Mouse (Mus musculus) hindbrain, embryonic 15.5 days (tissue): ENCODE results near the gene Ushbp1. TPM values are rescaled to one million over a fixed set of nuclear protein-coding genes. Genes with fewer than 3 reads are reported as not detected.
"Not testable (repeated sequence)": the region's sequence is repeated elsewhere in the genome, so short reads cannot be mapped to it uniquely, and the experiment has no call there.

Source experiments
- ATAC-seq: fragments of 200-750 bp; cut with Nextera tagmentation; 2 replicates; pipeline ENCODE4 v1.8.0; 2017; ENCODE audit warnings: low read depth, moderate number of reproducible peaks, moderate TSS enrichment; ENCODE audit not compliant: low FRiP score
- H3K27ac ChIP-seq: fragments of 300-500 bp; sonication (generic); replicated peaks from 2 replicates; pipeline ENCODE4 v1.5.1; 2015; ENCODE audit warnings: mild to moderate bottlenecking, inconsistent platforms
- H3K27me3 ChIP-seq: fragments of 300-500 bp; sonication (generic); 2 replicates; pipeline ENCODE4 v1.6.1; 2015; ENCODE audit warnings: control low read depth, inconsistent platforms
- H3K36me3 ChIP-seq: fragments of 300-500 bp; sonication (generic); 2 replicates; pipeline ENCODE4 v1.6.1; 2015; ENCODE audit warnings: control low read depth, inconsistent platforms
- H3K4me1 ChIP-seq: fragments of 300-500 bp; sonication (generic); replicated peaks from 2 replicates; pipeline ENCODE4 v1.6.1; 2015; ENCODE audit warnings: control low read depth, inconsistent platforms
- H3K4me2 ChIP-seq: fragments of 300-500 bp; sonication (generic); 2 replicates; pipeline ENCODE4 v1.6.1; 2015; ENCODE audit warnings: moderate library complexity, mild to moderate bottlenecking, inconsistent platforms
- H3K4me3 ChIP-seq: fragments of 300-500 bp; sonication (generic); 2 replicates; pipeline ENCODE4 v1.5.1; 2015; ENCODE audit warnings: mild to moderate bottlenecking, inconsistent platforms
- H3K9ac ChIP-seq: fragments of 300-500 bp; sonication (generic); 2 replicates; pipeline ENCODE4 v1.6.1; 2015; ENCODE audit warnings: inconsistent platforms
- H3K9me3 ChIP-seq: fragments of 300-500 bp; sonication (generic); 2 replicates; pipeline ENCODE4 v1.6.1; 2016; ENCODE audit warnings: control low read depth, inconsistent platforms
- WGBS: fragments of 180-500 bp; shearing (Covaris S2); methylation state at CpG from one replicate; pipeline ENCODE4 v1.1.7; 2015; 5-methylcytosine and 5-hydroxymethylcytosine counted together
- polyA plus RNA-seq: library from polyadenylated mRNA; unstranded; fragments of >200 nt; fragmentation: Nextera tagmentation; extraction: Ambion mirVana; gene quantifications from 2 replicates; pipeline ENCODE4 v1.2.1, GENCODE M21; 2015

Gene Ushbp1
- polyA plus RNA-seq = 7.6 and 7.7 TPM in 2 replicates

DNA sequence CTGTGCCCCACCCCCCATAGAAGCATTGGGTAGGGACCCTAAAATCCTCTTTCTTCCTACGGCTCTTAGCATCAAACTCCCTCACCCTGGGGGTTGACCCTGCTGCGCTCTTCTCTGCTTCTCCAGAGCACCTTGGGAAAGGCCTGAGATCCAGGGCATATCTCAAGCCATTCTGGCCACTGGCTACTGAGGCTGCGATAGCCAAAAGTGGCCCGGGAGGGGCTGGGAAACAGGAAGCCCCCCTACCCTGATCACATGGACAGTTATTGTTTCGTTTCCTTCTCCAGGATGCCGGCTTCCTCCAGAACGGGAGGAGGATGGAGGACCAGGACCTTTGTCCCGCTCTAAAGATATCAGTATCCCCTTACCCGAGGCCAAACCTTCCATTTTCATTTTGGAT, at the start of gene Ushbp1:
Ushbp1 (minus strand) TSS at position 174 of the 400 bp plus-strand sequence.
- no peaks in the 10 kb centered on the region for H3K9me3 ChIP-seq
- H3K36me3 ChIP-seq = peaks cover 5% of the 10 kb centered on the region; the same call in 1 of the 2 replicates
- WGBS = 81% methylated on average over 9 of the region's 9 CpGs
- no peak for ATAC-seq
- H3K9ac ChIP-seq = no peak within 1 kb of the TSS
- peak within 1 kb of the TSS; percentile 69 for H3K27ac ChIP-seq
- peak within 1 kb of the TSS; percentile 86 for H3K4me2 ChIP-seq
- no peaks in the 10 kb centered on the region for H3K27me3 ChIP-seq
- H3K4me3 ChIP-seq = peak within 1 kb of the TSS; percentile 57
- peaks cover 13% of the 10 kb centered on the region for H3K4me1 ChIP-seq

DNA sequence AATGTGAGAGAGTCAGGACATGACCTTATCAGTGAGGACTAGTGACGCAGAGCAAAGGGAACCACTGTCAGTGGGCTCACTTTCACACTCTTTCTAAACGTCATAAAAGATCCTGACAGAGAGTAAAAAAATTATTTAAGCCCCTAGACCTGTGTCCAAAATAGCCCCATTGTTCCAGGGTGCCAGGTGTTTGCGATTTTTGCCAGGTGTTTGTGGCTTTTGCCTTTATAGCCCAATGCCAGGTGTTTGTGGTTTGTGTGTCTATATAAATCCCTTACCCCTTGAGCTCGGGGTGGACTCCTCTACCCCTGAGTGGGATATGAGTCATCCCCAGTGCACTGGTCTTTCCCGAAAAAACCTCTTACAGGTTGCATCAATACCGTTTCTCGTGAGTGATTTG, 49.5 kb upstream of the Ushbp1 start:
- H3K9me3 ChIP-seq = no peaks in the 10 kb centered on the region
- no peak overlapping the region for H3K9ac ChIP-seq
- H3K4me3 ChIP-seq = no peak overlapping the region
- WGBS = 92% methylated on average over 7 of the region's 7 CpGs
- 0 out of 2 replicates have a peak, but pooled peaks cover 2% of the 10 kb centered on the region for H3K27me3 ChIP-seq
- no peak overlapping the region for H3K4me2 ChIP-seq
- H3K27ac ChIP-seq = no peak overlapping the region
- no peak for ATAC-seq
- no peaks in the 10 kb centered on the region for H3K36me3 ChIP-seq
- H3K4me1 ChIP-seq = no peaks in the 10 kb centered on the region; the same call in 1 of the 2 replicates

DNA sequence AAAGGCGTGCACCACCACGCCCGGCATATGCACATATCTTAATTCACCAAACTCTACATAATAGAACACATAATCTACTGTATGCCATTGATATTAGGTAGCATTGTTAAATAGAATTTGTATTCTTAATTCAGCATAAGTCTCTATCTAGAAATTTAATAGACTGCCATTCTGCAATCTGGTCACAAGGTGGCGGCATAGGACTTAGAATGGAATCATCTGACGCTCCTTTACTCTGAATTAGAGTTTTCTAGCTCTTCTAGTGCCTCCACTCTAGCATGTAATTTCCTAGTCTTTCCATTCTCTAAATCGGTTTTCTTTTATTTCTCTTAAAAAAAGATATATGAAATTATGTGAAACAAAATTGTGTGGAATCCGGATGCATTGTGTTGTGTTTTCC, 45.8 kb upstream of the Ushbp1 start:
- Histone ChIP-seq H3K27me3 (peaks cover 5% of the 10 kb centered on the region; the same call in 1 of the 2 replicates), H3K4me3 (no peak overlapping the region), H3K9me3 (no peaks in the 10 kb centered on the region), H3K4me2 (no peak overlapping the region), H3K4me1 (no peaks in the 10 kb centered on the region; the same call in 1 of the 2 replicates), H3K9ac (no peak overlapping the region), H3K27ac (no peak overlapping the region), H3K36me3 (no peaks in the 10 kb centered on the region)
- 1% methylated on average over 7 of the region's 7 CpGs for WGBS
- peak; percentile 38; the same call in 1 of the 2 replicates for ATAC-seq

DNA sequence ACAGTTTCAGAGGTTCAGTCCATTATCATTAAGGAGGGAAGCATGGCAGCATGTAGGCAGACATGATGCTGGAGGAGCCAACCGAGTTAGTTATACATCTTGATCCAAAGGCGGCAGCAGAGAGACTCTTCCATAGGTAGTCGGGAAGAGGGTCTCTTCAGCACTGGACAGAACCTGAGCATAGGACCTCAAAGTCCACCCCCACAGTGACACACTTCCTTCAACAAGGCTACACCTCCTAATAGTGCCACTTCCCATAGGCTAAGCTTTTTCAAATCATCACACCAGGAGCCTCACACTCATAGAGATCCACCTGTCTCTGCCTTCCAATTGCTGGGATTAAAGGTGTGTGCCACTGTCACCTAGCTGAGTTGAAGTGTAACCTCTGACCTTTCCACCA, 41.4 kb upstream of the Ushbp1 start:
- Histone ChIP-seq H3K27ac (no peak overlapping the region), H3K9ac (no peak overlapping the region), H3K4me3 (no peak overlapping the region), H3K36me3 (no peaks in the 10 kb centered on the region), H3K9me3 (no peaks in the 10 kb centered on the region), H3K4me1 (no peaks in the 10 kb centered on the region; the same call in 1 of the 2 replicates), H3K4me2 (no peak overlapping the region), H3K27me3 (peaks cover 3% of the 10 kb centered on the region; the same call in 1 of the 2 replicates)
- WGBS = 34% methylated on average over 3 of the region's 3 CpGs
- no peak for ATAC-seq

DNA sequence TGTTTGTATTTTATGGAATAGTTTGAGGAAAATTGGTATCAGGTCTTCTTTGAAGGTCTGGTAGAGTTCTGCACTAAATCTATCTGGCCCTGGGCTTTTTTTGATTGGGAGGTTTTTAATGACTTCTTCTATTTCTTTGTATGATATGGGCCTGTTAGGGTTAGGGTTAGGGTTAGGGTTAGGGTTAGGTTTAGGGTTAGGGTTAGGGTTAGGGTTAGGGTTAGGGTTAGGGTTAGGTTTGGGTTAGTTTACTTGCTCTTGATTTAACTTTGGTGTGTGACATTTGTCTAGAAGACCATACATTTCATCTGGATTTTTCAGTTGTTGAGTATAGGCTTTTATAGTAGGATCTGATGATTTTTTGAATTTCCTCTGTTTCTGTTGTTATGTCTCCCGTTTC, 37.3 kb upstream of the Ushbp1 start:
- not testable (repeated sequence) for H3K36me3 ChIP-seq, H3K27ac ChIP-seq, ATAC-seq, H3K9ac ChIP-seq, H3K27me3 ChIP-seq, H3K4me3 ChIP-seq, H3K4me1 ChIP-seq, H3K9me3 ChIP-seq, H3K4me2 ChIP-seq
- WGBS = 94% methylated on average over 1 of the region's 1 CpGs

- no peak overlapping the region for H3K4me3 ChIP-seq
- no peaks in the 10 kb centered on the region for H3K27me3 ChIP-seq
- H3K36me3 ChIP-seq = no peaks in the 10 kb centered on the region
- H3K4me1 ChIP-seq = no peaks in the 10 kb centered on the region
- H3K4me2 ChIP-seq = no peak overlapping the region
- no peaks in the 10 kb centered on the region for H3K9me3 ChIP-seq
- no peak overlapping the region for H3K9ac ChIP-seq
- ATAC-seq = no peak
- no peak overlapping the region for H3K27ac ChIP-seq
Observed at GRCm38 (mm10) chr8:71422121-71422520, 26.5 kb upstream of the Ushbp1 start.

- no peaks in the 10 kb centered on the region for H3K9me3 ChIP-seq
- H3K4me2 ChIP-seq = no peak overlapping the region
- no peak overlapping the region for H3K27ac ChIP-seq
- ATAC-seq = no peak
- WGBS = 51% methylated on average over 11 of the region's 11 CpGs
- no peak overlapping the region for H3K4me3 ChIP-seq
- 0 out of 2 replicates have a peak, but pooled peaks cover 2% of the 10 kb centered on the region for H3K27me3 ChIP-seq
- peaks cover 4% of the 10 kb centered on the region for H3K4me1 ChIP-seq
- H3K36me3 ChIP-seq = no peaks in the 10 kb centered on the region
- no peak overlapping the region for H3K9ac ChIP-seq
Observed at GRCm38 (mm10) chr8:71411535-71412273, 16.1 kb upstream of the Ushbp1 start.

DNA sequence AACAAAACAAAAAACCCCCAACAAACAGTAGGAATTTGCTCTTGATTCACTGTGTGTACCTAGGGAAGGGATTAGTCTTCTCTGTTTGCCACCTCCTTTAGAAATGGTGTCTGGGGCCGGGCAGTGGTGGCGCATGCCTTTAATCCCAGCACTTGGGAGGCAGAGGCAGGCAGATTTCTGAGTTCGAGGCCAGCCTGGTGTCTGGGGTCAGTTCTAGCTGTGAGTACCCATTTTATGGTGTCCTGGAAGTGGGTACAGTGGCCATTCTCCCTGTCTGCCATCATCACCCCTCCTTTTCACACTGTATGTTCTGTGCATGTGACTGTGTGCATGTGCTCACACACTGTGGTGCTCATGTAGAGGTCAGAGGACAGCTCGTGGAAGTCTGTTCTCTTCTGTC, 12.6 kb upstream of the Ushbp1 start:
- Histone ChIP-seq H3K4me1 (peaks cover 20% of the 10 kb centered on the region), H3K4me3 (no peak overlapping the region), H3K36me3 (0 out of 2 replicates have a peak, but pooled peaks cover 2% of the 10 kb centered on the region), H3K27ac (no peak overlapping the region), H3K4me2 (no peak overlapping the region), H3K9me3 (no peaks in the 10 kb centered on the region), H3K27me3 (no peaks in the 10 kb centered on the region), H3K9ac (no peak overlapping the region)
- 97% methylated on average over 4 of the region's 4 CpGs for WGBS
- ATAC-seq = no peak

GRCm38 (mm10) chr8:71407441-71407840, 11.8 kb upstream of the Ushbp1 start:
- 95% methylated on average over 14 of the region's 14 CpGs for WGBS
- H3K4me3 ChIP-seq = no peak overlapping the region
- H3K27ac ChIP-seq = no peak overlapping the region
- H3K9me3 ChIP-seq = no peaks in the 10 kb centered on the region
- 0 out of 2 replicates have a peak, but pooled peaks cover 4% of the 10 kb centered on the region for H3K36me3 ChIP-seq
- H3K4me1 ChIP-seq = peaks cover 20% of the 10 kb centered on the region
- H3K9ac ChIP-seq = no peak overlapping the region
- no peak overlapping the region for H3K4me2 ChIP-seq
- ATAC-seq = no peak
- H3K27me3 ChIP-seq = no peaks in the 10 kb centered on the region

GRCm38 (mm10) chr8:71406099-71407015, 10.8 kb upstream of the Ushbp1 start:
- Histone ChIP-seq H3K4me2 (peak overlapping the region; percentile 98), H3K9me3 (no peaks in the 10 kb centered on the region), H3K4me3 (peak overlapping the region; percentile 49), H3K9ac (peak overlapping the region; percentile 39), H3K36me3 (0 out of 2 replicates have a peak, but pooled peaks cover 4% of the 10 kb centered on the region), H3K27me3 (no peaks in the 10 kb centered on the region), H3K4me1 (peaks cover 20% of the 10 kb centered on the region), H3K27ac (no peak overlapping the region)
- ATAC-seq = peak; percentile 50
- under 1% methylated on average over 55 of the region's 55 CpGs for WGBS

DNA sequence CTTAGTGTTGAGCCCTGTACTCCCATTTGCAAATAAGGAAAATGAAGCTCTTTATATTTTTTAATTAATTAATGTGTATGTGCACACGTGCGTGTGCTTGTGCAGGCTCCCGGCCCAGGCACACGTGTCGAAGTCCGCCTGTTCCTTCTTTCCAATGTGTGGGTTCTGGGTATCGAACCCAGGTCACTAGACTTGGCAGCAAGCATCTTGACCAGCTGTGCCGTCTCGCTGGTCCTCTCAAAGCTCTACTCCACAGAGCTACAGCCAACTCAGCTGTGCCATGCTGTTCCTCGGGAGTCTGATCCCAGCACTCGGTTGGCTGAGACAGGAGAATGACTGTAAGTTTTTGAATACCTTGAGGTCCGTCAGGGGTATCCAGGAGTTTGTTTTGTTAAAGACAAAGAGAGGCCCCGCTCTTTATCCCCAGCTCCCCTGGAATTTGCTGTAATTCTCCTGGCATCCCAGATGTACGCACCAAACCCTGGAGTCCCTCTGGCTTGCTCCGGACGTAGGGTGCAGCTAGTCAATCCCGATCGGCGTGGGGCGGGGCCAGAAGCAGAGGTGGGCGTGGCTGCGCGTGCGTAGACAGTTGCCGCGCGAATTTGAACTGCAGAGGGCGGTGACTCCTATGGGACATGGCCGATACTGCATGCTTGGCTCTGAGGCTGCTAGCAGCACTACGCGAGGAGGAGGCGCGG, 9.9 kb upstream of the Ushbp1 start, which contains the start of gene Ankle1:
Ankle1 (plus strand) TSS at position 610 of the 698 bp plus-strand sequence.
- ATAC-seq = peak; percentile 90
- peak within 1 kb of the TSS; percentile 49 for H3K4me3 ChIP-seq
- no peaks in the 10 kb centered on the region for H3K27me3 ChIP-seq
- no peak within 1 kb of the TSS for H3K27ac ChIP-seq
- WGBS = 16% methylated on average over 33 of the region's 33 CpGs
- peak within 1 kb of the TSS; percentile 39 for H3K9ac ChIP-seq
- H3K4me1 ChIP-seq = peaks cover 20% of the 10 kb centered on the region
- 0 out of 2 replicates have a peak, but pooled peaks cover 4% of the 10 kb centered on the region for H3K36me3 ChIP-seq
- no peaks in the 10 kb centered on the region for H3K9me3 ChIP-seq
- H3K4me2 ChIP-seq = peak within 1 kb of the TSS; percentile 98
